Mouse (Mus musculus): Measurements from ENCODE around the gene Ccdc124. TPM values are rescaled to one million over a fixed set of nuclear protein-coding genes. Genes with fewer than 3 reads are reported as not detected.

Ccdc124 gene
- polyA plus RNA-seq, 1 experiment from 2014 or later: 155 TPM

- peaks cover 30% of the 10 kb centered on the region for H3K4me1 ChIP-seq (ENCODE audit: control insufficient read depth, insufficient read depth, low read length)
Observed at GRCm38 (mm10) chr8:70868559-70869198, 5.1 kb downstream of the Ccdc124 start.

GRCm38 (mm10) chr8:70866566-70866965 lies 7.2 kb downstream of the Ccdc124 start:
- Histone ChIP-seq H3K9me3 (ENCODE audit: control insufficient read depth, low read length) (no peaks in the 10 kb centered on the region), H3K9ac (ENCODE audit: low read length) (no peak overlapping the region), H3K4me3 (ENCODE audit: low read depth, low read length) (no peak overlapping the region), H3K27ac (ENCODE audit: low read depth, low read length) (no peak overlapping the region; the same call in 1 of the 2 replicates), H3K27me3 (ENCODE audit: control insufficient read depth, insufficient read depth, low read length) (peaks cover 13% of the 10 kb centered on the region), H3K4me1 (ENCODE audit: control insufficient read depth, insufficient read depth, low read length) (peaks cover 40% of the 10 kb centered on the region), H3K36me3 (ENCODE audit: control insufficient read depth, insufficient read depth, low read length) (peaks cover 5% of the 10 kb centered on the region; the same call in 1 of the 2 replicates), H3K4me2 (ENCODE audit: low read depth) (no peak overlapping the region)
- ATAC-seq (ENCODE audit: insufficient read depth, low FRiP score, low TSS enrichment) (no peak), DNase-seq (ENCODE audit: low spot score) (no peak)
- WGBS: 83% methylated on average over 7 of the region's 7 CpGs

More at GRCm38 (mm10) chr8:70868559-70869198, 5.1 kb downstream of the Ccdc124 start:
- Histone ChIP-seq H3K36me3 (ENCODE audit: control insufficient read depth, insufficient read depth, low read length) (peaks cover 5% of the 10 kb centered on the region; the same call in 1 of the 2 replicates), H3K27ac (ENCODE audit: low read depth, low read length) (peak overlapping the region; percentile 55; the same call in 1 of the 2 replicates), H3K9me3 (ENCODE audit: control insufficient read depth, low read length) (no peaks in the 10 kb centered on the region), H3K27me3 (ENCODE audit: control insufficient read depth, insufficient read depth, low read length) (no peaks in the 10 kb centered on the region), H3K4me2 (ENCODE audit: low read depth) (peak overlapping the region; percentile 25), H3K9ac (ENCODE audit: low read length) (peak overlapping the region; percentile 30; the same call in 1 of the 2 replicates), H3K4me3 (ENCODE audit: low read depth, low read length) (no peak overlapping the region)
- 14% methylated on average over 38 of the region's 40 CpGs for WGBS
- ATAC-seq (ENCODE audit: insufficient read depth, low FRiP score, low TSS enrichment): no peak
- DNase-seq (ENCODE audit: low spot score): peak; percentile 58

- peak; percentile 5 for ATAC-seq (ENCODE audit: insufficient read depth, low FRiP score, low TSS enrichment)
Observed at GRCm38 (mm10) chr8:70866001-70866520, 7.7 kb downstream of the Ccdc124 start.

GRCm38 (mm10) chr8:70865350-70866000 lies 8.3 kb downstream of the Ccdc124 start:
- H3K9ac ChIP-seq (ENCODE audit: low read length): peak overlapping the region; percentile 58
- peaks cover 5% of the 10 kb centered on the region; the same call in 1 of the 2 replicates for H3K36me3 ChIP-seq (ENCODE audit: control insufficient read depth, insufficient read depth, low read length)
- peak overlapping the region; percentile 56 for H3K4me3 ChIP-seq (ENCODE audit: low read depth, low read length)
- peak overlapping the region; percentile 87 for H3K27ac ChIP-seq (ENCODE audit: low read depth, low read length)
- peak; percentile 76 for ATAC-seq (ENCODE audit: insufficient read depth, low FRiP score, low TSS enrichment)
- peak; percentile 100 for DNase-seq (ENCODE audit: low spot score)
- H3K4me1 ChIP-seq (ENCODE audit: control insufficient read depth, insufficient read depth, low read length): peaks cover 40% of the 10 kb centered on the region
- WGBS: under 1% methylated on average over 46 of the region's 46 CpGs
- peak overlapping the region; percentile 96 for H3K4me2 ChIP-seq (ENCODE audit: low read depth)
- H3K27me3 ChIP-seq (ENCODE audit: control insufficient read depth, insufficient read depth, low read length): peaks cover 17% of the 10 kb centered on the region
- no peaks in the 10 kb centered on the region for H3K9me3 ChIP-seq (ENCODE audit: control insufficient read depth, low read length)

More at GRCm38 (mm10) chr8:70866001-70866520, 7.7 kb downstream of the Ccdc124 start:
- Histone ChIP-seq H3K4me3 (ENCODE audit: low read depth, low read length) (peak overlapping the region; percentile 56), H3K4me1 (ENCODE audit: control insufficient read depth, insufficient read depth, low read length) (peaks cover 40% of the 10 kb centered on the region), H3K9ac (ENCODE audit: low read length) (peak overlapping the region; percentile 58), H3K9me3 (ENCODE audit: control insufficient read depth, low read length) (no peaks in the 10 kb centered on the region), H3K4me2 (ENCODE audit: low read depth) (peak overlapping the region; percentile 96), H3K36me3 (ENCODE audit: control insufficient read depth, insufficient read depth, low read length) (peaks cover 5% of the 10 kb centered on the region; the same call in 1 of the 2 replicates), H3K27ac (ENCODE audit: low read depth, low read length) (peak overlapping the region; percentile 87), H3K27me3 (ENCODE audit: control insufficient read depth, insufficient read depth, low read length) (peaks cover 17% of the 10 kb centered on the region)
- no peak for DNase-seq (ENCODE audit: low spot score)
- WGBS: 8% methylated on average over 12 of the region's 12 CpGs

GRCm38 (mm10) chr8:70864712-70865221 lies 9.0 kb downstream of the Ccdc124 start:
- ATAC-seq (ENCODE audit: insufficient read depth, low FRiP score, low TSS enrichment) (peak; percentile 7), DNase-seq (ENCODE audit: low spot score) (peak; percentile 70)
- peak overlapping the region; percentile 83 for H3K27ac ChIP-seq (ENCODE audit: low read depth, low read length)
- peak overlapping the region; percentile 96 for H3K4me2 ChIP-seq (ENCODE audit: low read depth)
- H3K27me3 ChIP-seq (ENCODE audit: control insufficient read depth, insufficient read depth, low read length): peaks cover 17% of the 10 kb centered on the region
- H3K4me3 ChIP-seq (ENCODE audit: low read depth, low read length): peak overlapping the region; percentile 56
- H3K36me3 ChIP-seq (ENCODE audit: control insufficient read depth, insufficient read depth, low read length): peaks cover 5% of the 10 kb centered on the region; the same call in 1 of the 2 replicates
- WGBS: under 1% methylated on average over 24 of the region's 24 CpGs
- peak overlapping the region; percentile 58 for H3K9ac ChIP-seq (ENCODE audit: low read length)
- H3K4me1 ChIP-seq (ENCODE audit: control insufficient read depth, insufficient read depth, low read length): peaks cover 40% of the 10 kb centered on the region
- H3K9me3 ChIP-seq (ENCODE audit: control insufficient read depth, low read length): no peaks in the 10 kb centered on the region

- WGBS: under 1% methylated on average over 46 of the region's 46 CpGs
- ATAC-seq (ENCODE audit: insufficient read depth, low FRiP score, low TSS enrichment): no peak
- Histone ChIP-seq H3K9ac (ENCODE audit: low read length) (peak overlapping the region; percentile 58), H3K4me3 (ENCODE audit: low read depth, low read length) (peak overlapping the region; percentile 56), H3K27ac (ENCODE audit: low read depth, low read length) (peak overlapping the region; percentile 83), H3K4me1 (ENCODE audit: control insufficient read depth, insufficient read depth, low read length) (peaks cover 37% of the 10 kb centered on the region), H3K4me2 (ENCODE audit: low read depth) (peak overlapping the region; percentile 96), H3K27me3 (ENCODE audit: control insufficient read depth, insufficient read depth, low read length) (peaks cover 17% of the 10 kb centered on the region), H3K36me3 (ENCODE audit: control insufficient read depth, insufficient read depth, low read length) (peaks cover 5% of the 10 kb centered on the region; the same call in 1 of the 2 replicates), H3K9me3 (ENCODE audit: control insufficient read depth, low read length) (no peaks in the 10 kb centered on the region)
- peak; percentile 73 for DNase-seq (ENCODE audit: low spot score)
Observed at GRCm38 (mm10) chr8:70863956-70864711, 9.6 kb downstream of the Ccdc124 start.

GRCm38 (mm10) chr8:70862824-70863641 lies 10.7 kb downstream of the Ccdc124 start, which contains the start of gene Kcnn1:
Gene Kcnn1, minus strand, starts transcription at chr8:70863258.
- under 1% methylated on average over 55 of the region's 55 CpGs for WGBS
- H3K4me1 ChIP-seq (ENCODE audit: control insufficient read depth, insufficient read depth, low read length): peaks cover 33% of the 10 kb centered on the region

More at GRCm38 (mm10) chr8:70862824-70863641, 10.7 kb downstream of the Ccdc124 start, which contains the start of gene Kcnn1:
- peak within 1 kb of the TSS; percentile 96 for H3K4me2 ChIP-seq (ENCODE audit: low read depth)
- H3K4me3 ChIP-seq (ENCODE audit: low read depth, low read length): peak within 1 kb of the TSS; percentile 56
- peak within 1 kb of the TSS; percentile 83 for H3K27ac ChIP-seq (ENCODE audit: low read depth, low read length)
- H3K9ac ChIP-seq (ENCODE audit: low read length): peak within 1 kb of the TSS; percentile 58
- DNase-seq (ENCODE audit: low spot score) (peak; percentile 69), ATAC-seq (ENCODE audit: insufficient read depth, low FRiP score, low TSS enrichment) (no peak; the same call in 1 of the 2 replicates)
- H3K27me3 ChIP-seq (ENCODE audit: control insufficient read depth, insufficient read depth, low read length): peaks cover 17% of the 10 kb centered on the region
- peaks cover 4% of the 10 kb centered on the region; the same call in 1 of the 2 replicates for H3K36me3 ChIP-seq (ENCODE audit: control insufficient read depth, insufficient read depth, low read length)
- no peaks in the 10 kb centered on the region for H3K9me3 ChIP-seq (ENCODE audit: control insufficient read depth, low read length)
